Mouse (Mus musculus): ENCODE measurements around the gene Lfng. TPM values are rescaled to one million over a fixed set of nuclear protein-coding genes. Genes with fewer than 3 reads are reported as not detected.

Gene Lfng
- total and polyA plus RNA-seq, 3 experiments: not detected

DNA sequence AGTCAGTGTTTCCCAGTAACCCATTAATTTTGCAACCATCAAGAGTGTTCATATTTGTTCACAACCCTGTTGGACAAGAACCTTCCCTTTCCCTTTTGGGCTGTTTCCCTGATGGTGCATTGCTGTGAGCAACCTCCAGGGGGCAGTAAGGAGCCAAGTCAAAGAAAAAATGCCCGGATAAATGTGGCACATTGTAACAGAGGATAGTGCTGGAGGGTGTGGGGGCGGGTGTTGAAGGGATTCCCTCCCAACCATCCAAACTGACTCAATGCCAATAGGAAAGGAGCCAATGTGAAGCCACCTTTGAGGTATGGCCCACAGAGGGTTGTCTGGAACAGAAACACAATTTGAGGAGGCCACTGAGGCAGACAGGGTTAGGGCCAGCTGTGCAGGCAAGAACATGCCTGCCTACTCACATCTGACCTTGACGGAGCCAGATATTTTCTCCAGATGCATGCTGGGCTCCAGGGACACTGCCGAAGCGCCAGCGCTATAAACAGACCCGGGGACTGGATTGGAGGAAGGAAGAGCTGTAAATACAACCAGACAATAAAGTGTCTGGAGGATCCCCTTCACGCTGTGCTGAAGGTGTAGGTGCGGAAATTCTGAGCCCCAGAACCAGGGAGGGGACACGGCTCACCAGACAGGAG is 38.7 kb upstream of the Lfng start (continued):
- no peak for TF ChIP-seq KAT2A (IDR thresholded peaks at IDR 0.05; ENCODE audit: insufficient replicate concordance, low read length)

DNA sequence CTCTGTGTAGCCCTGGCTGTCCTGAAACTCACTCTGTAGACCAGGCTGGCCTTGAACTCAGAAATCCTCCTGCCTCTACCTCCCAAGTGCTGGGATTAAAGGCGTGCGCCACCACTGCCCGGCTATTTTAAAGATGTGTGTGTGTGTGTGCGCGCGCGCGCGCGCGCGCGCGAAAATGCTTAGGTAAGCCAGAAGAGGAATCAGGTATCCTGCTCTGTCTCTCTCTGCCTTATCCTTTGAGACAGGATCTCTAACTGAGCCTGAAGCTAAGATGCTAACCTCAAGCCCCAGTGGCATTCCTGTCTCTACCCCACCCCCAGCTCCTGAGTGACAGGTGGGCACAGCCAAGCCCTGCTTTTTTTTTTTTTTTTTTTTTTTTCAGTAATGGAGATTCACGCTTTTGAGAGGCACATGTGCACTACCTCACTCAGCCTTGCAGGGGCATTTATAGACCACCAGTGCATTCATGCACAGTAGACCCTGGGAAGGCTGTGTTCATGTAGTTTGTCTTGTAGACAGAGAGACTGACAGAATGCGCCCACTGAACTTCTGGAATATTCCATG is 38.0 kb upstream of the Lfng start:
- H3K36me3 ChIP-seq (replicated peaks in 1 of 2; ENCODE audit: control insufficient read depth in 1 of 2, insufficient read depth in 1 of 2, low read length in 1 of 2): no peaks in the 10 kb centered on the region
- no peak for TF ChIP-seq MEF2A (IDR thresholded peaks at IDR 0.05; ENCODE audit: borderline replicate concordance, low read depth, low read length)
- no peak for TF ChIP-seq CHD1 (IDR thresholded peaks at IDR 0.05; ENCODE audit: low read depth, low read length)
- no peak overlapping the region for H3K4me3 ChIP-seq (replicated peaks in 1 of 3; ENCODE audit: low read depth in 2 of 3, low read length in 2 of 3, poor library complexity in 1 of 3)
- no peaks in the 10 kb centered on the region for H3K79me2 ChIP-seq (replicated peaks; ENCODE audit: control insufficient read depth, extremely low read depth, insufficient read depth, poor library complexity, severe bottlenecking)
- in situ Hi-C loops (cut with MboI; ENCODE audit: low pct_ligation_motif_present, low pct_unique_long_range_greater_than_20kb, low sequenced_read_pairs): no loop called here
- dilution Hi-C loops (cut with MboI; ENCODE audit: extremely low pct_ligation_motif_present, extremely low pct_unique_long_range_greater_than_20kb, low sequenced_read_pairs): no loop called here
- H3K9me3 ChIP-seq (replicated peaks; ENCODE audit: low read length): no peaks in the 10 kb centered on the region
- no peak overlapping the region for H3K4me2 ChIP-seq (ENCODE audit: insufficient read depth, low read depth, poor library complexity, severe bottlenecking)
- DNase-seq (ENCODE audit: extremely low read depth): no peak
- H3K4me1 ChIP-seq (ENCODE audit: control insufficient read depth in 1 of 2, insufficient read depth in 2 of 2): peaks cover 0 to 12% of the 10 kb centered on the region in 2 experiments; a peak in 3 of 4 replicates
- H3K9ac ChIP-seq (ENCODE audit: insufficient read depth, low read depth): no peak overlapping the region
- no peak overlapping the region for H3K27ac ChIP-seq (ENCODE audit: insufficient read depth, low read depth)
- peaks cover 18% of the 10 kb centered on the region for H3K27me3 ChIP-seq (replicated peaks)

DNA sequence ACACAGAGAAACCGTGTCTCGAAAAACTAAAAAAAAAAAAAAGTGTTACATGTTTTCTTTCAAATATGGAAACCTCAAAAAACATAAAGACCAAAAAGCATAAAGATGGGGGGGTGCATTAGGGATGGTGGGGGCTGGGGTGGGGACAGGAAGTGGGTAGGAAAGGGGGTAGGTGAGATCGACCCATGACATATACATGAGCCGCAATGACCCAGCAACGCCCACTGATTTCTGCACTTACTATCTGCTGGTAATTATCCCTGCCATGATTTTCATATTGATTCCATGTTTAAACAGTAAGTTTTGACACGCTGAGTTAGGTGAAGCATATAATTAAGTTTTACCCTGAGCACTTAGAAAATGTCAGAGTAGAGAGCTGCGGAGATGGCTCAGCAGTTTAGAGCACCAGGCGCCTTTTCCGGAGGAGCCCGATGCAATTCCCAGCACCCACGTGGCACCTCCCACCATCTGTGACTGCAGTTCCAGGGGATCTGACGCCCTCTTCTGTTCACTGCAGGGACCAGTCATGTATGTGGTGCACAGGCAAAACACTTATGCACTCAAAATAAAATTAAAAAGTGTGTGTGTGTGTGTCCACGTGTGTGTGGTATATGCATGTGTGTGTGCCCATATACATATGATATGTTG is 36.8 kb upstream of the Lfng start:
- H3K36me3 ChIP-seq (replicated peaks in 1 of 2; ENCODE audit: control insufficient read depth in 1 of 2, insufficient read depth in 1 of 2, low read length in 1 of 2): no peaks in the 10 kb centered on the region
- no peak overlapping the region for H3K4me2 ChIP-seq (ENCODE audit: insufficient read depth, low read depth, poor library complexity, severe bottlenecking)
- no peaks in the 10 kb centered on the region for H3K9me3 ChIP-seq (replicated peaks; ENCODE audit: low read length)
- no peak overlapping the region for H3K4me3 ChIP-seq (replicated peaks in 1 of 3; ENCODE audit: low read depth in 2 of 3, low read length in 2 of 3, poor library complexity in 1 of 3)
- TF ChIP-seq CHD2 (IDR thresholded peaks at IDR 0.05; ENCODE audit: low read length) (no peak), ZNF384 (IDR thresholded peaks at IDR 0.05; ENCODE audit: low read depth, low read length) (no peak), TBP (conservative IDR thresholded peaks at IDR 0.05; ENCODE audit: low read depth, low read length) (no peak), MEF2A (IDR thresholded peaks at IDR 0.05; ENCODE audit: borderline replicate concordance, low read depth, low read length) (no peak), NELFE (IDR thresholded peaks at IDR 0.05; ENCODE audit: low read depth, low read length) (no peak), MAX (IDR thresholded peaks at IDR 0.05; ENCODE audit: low read length) (no peak), CTCF (conservative IDR thresholded peaks at IDR 0.05 in 1 of 2, IDR thresholded peaks at IDR 0.05 in 1 of 2; ENCODE audit: low read depth in 2 of 2, low read length in 2 of 2) (0 out of 4 replicates have a peak, but pooled peaks of 1 of the 2 experiments have one; percentile 3)
- H3K9ac ChIP-seq (ENCODE audit: insufficient read depth, low read depth): no peak overlapping the region
- H3K4me1 ChIP-seq (ENCODE audit: control insufficient read depth in 1 of 2, insufficient read depth in 2 of 2): peaks cover 0 to 8% of the 10 kb centered on the region in 2 experiments; a peak in 3 of 4 replicates
- in situ Hi-C loops (cut with MboI; ENCODE audit: low pct_ligation_motif_present, low pct_unique_long_range_greater_than_20kb, low sequenced_read_pairs) (no loop called here), dilution Hi-C loops (cut with MboI; ENCODE audit: extremely low pct_ligation_motif_present, extremely low pct_unique_long_range_greater_than_20kb, low sequenced_read_pairs) (no loop called here)
- no peak for DNase-seq (ENCODE audit: extremely low read depth)
- peaks cover 12% of the 10 kb centered on the region for H3K27me3 ChIP-seq (replicated peaks)
- H3K27ac ChIP-seq (ENCODE audit: insufficient read depth, low read depth): no peak overlapping the region
- H3K79me2 ChIP-seq (replicated peaks; ENCODE audit: control insufficient read depth, extremely low read depth, insufficient read depth, poor library complexity, severe bottlenecking): no peaks in the 10 kb centered on the region

DNA sequence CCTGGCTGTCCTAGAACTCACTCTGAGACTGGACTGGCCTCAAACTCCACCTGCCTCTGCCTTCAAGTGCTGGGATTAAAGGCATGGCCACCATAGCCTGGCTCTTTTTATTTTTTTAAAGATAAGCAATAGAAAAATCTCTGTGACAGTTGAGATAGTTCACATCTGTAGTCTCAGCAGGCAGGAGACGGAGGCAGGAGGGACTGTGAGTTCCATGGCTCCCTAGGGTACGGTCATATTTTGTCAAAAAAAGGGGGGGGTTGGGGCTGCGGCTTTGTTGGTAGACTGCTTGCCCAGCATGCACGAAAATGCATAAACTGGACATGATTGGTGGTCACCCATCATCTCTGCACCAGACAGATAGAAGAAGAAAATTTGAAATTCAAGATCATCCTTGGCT is 35.9 kb upstream of the Lfng start:
- dilution Hi-C loops (cut with MboI; ENCODE audit: extremely low pct_ligation_motif_present, extremely low pct_unique_long_range_greater_than_20kb, low sequenced_read_pairs): no loop called here
- Histone ChIP-seq H3K27me3 (replicated peaks) (peaks cover 11% of the 10 kb centered on the region), H3K36me3 (replicated peaks in 1 of 2; ENCODE audit: control insufficient read depth in 1 of 2, insufficient read depth in 1 of 2, low read length in 1 of 2) (no peaks in the 10 kb centered on the region), H3K4me2 (ENCODE audit: insufficient read depth, low read depth, poor library complexity, severe bottlenecking) (no peak overlapping the region), H3K9ac (ENCODE audit: insufficient read depth, low read depth) (no peak overlapping the region), H3K4me1 (ENCODE audit: control insufficient read depth in 1 of 2, insufficient read depth in 2 of 2) (peaks cover 0 to 8% of the 10 kb centered on the region in 2 experiments; a peak in 3 of 4 replicates), H3K9me3 (replicated peaks; ENCODE audit: low read length) (peaks cover 2% of the 10 kb centered on the region), H3K4me3 (replicated peaks in 1 of 3; ENCODE audit: low read depth in 2 of 3, low read length in 2 of 3, poor library complexity in 1 of 3) (no peak overlapping the region), H3K27ac (ENCODE audit: insufficient read depth, low read depth) (no peak overlapping the region), H3K79me2 (replicated peaks; ENCODE audit: control insufficient read depth, extremely low read depth, insufficient read depth, poor library complexity, severe bottlenecking) (no peaks in the 10 kb centered on the region)
- in situ Hi-C loops (cut with MboI; ENCODE audit: low pct_ligation_motif_present, low pct_unique_long_range_greater_than_20kb, low sequenced_read_pairs): no loop called here
- no peak for DNase-seq (ENCODE audit: extremely low read depth)
- TF ChIP-seq EP300 (IDR thresholded peaks at IDR 0.05; ENCODE audit: low read length) (no peak), GABPA (IDR thresholded peaks at IDR 0.05; ENCODE audit: insufficient replicate concordance, low read depth, low read length) (no peak), MAZ (IDR thresholded peaks at IDR 0.05; ENCODE audit: low read depth, low read length) (no peak), IRF4 (IDR thresholded peaks at IDR 0.05; ENCODE audit: low read depth, low read length) (no peak), CTCF (conservative IDR thresholded peaks at IDR 0.05 in 1 of 2, IDR thresholded peaks at IDR 0.05 in 1 of 2; ENCODE audit: low read depth in 2 of 2, low read length in 2 of 2) (no peak), SIN3A (IDR thresholded peaks at IDR 0.05; ENCODE audit: low read length) (no peak), CHD2 (IDR thresholded peaks at IDR 0.05; ENCODE audit: low read length) (no peak), USF2 (conservative IDR thresholded peaks at IDR 0.05; ENCODE audit: low read depth, low read length) (no peak), ELF1 (IDR thresholded peaks at IDR 0.05; ENCODE audit: low read depth, low read length) (no peak), TBP (conservative IDR thresholded peaks at IDR 0.05; ENCODE audit: low read depth, low read length) (no peak)

Measured in CH12.LX (cell line).